Mouse (Mus musculus) G1E (cell line): ENCODE results near the gene Rab11fip2.

Experiments used
- CTCF ChIP-seq: IDR thresholded peaks from 2 replicates; pipeline ENCODE4 v1.5.1; 2012; ENCODE audit warnings: low read depth, low read length, inconsistent platforms, mixed read lengths
- GATA1 ChIP-seq: IDR thresholded peaks from 2 replicates; pipeline ENCODE4 v1.6.1; 2012; ENCODE audit warnings: borderline replicate concordance, low read length, inconsistent platforms, mixed read lengths
- TAL1 ChIP-seq: conservative IDR thresholded peaks from 2 replicates; pipeline ENCODE4 v1.6.1; 2012; ENCODE audit warnings: low read depth, low read length, inconsistent platforms, mixed read lengths

GRCm38 (mm10) chr19:59862423-59862822 is 81.0 kb downstream of the Rab11fip2 start:
- TF ChIP-seq CTCF (no peak), TAL1 (no peak), GATA1 (no peak)
